Mouse (Mus musculus) lung, embryonic 14.5 days (tissue): ENCODE data around the gene Pxylp1. TPM values are rescaled to one million over a fixed set of nuclear protein-coding genes. Genes with fewer than 3 reads are reported as not detected.

Source experiments
- ATAC-seq: fragments of 200-750 bp; cut with Nextera tagmentation; 2 replicates; pipeline ENCODE4 v1.8.0; 2017; ENCODE audit warnings: mild to moderate bottlenecking, moderate TSS enrichment, moderate library complexity; ENCODE audit not compliant: insufficient read depth
- DNase-seq: peaks from one replicate; pipeline ENCODE4 v3.0.0-alpha.2; 2015
- H3K27ac ChIP-seq: fragments of 300-500 bp; sonication (generic); 2 replicates; pipeline ENCODE4 v1.5.1; 2014; ENCODE audit warnings: low read depth, mild to moderate bottlenecking, moderate library complexity
- H3K27me3 ChIP-seq: fragments of 300-500 bp; sonication (generic); 2 replicates; pipeline ENCODE4 v1.6.1; 2014; ENCODE audit warnings: low read length, control low read depth; ENCODE audit not compliant: insufficient read depth
- H3K36me3 ChIP-seq: fragments of 300-500 bp; sonication (generic); 2 replicates; pipeline ENCODE4 v1.6.1; 2014; ENCODE audit warnings: control low read depth; ENCODE audit not compliant: insufficient read depth
- H3K4me1 ChIP-seq: fragments of 300-500 bp; sonication (generic); 2 replicates; pipeline ENCODE4 v1.6.1; 2014; ENCODE audit warnings: antibody characterized with exemption, control low read depth; ENCODE audit not compliant: insufficient read depth
- H3K4me2 ChIP-seq: fragments of 300-500 bp; sonication (generic); 2 replicates; pipeline ENCODE4 v1.6.1; 2014; ENCODE audit warnings: mild to moderate bottlenecking
- H3K4me3 ChIP-seq: fragments of 300-500 bp; sonication (generic); 2 replicates; pipeline ENCODE4 v1.5.1; 2014; ENCODE audit warnings: low read depth, low read length
- H3K9ac ChIP-seq: fragments of 300-500 bp; sonication (generic); 2 replicates; pipeline ENCODE4 v1.6.1; 2014
- H3K9me3 ChIP-seq: fragments of 300-500 bp; sonication (generic); 2 replicates; pipeline ENCODE4 v1.6.1; 2016; ENCODE audit warnings: low read depth, low read length, control low read depth
- CTCF ChIP-seq: IDR thresholded peaks from 2 replicates; pipeline ENCODE4 v1.5.1; 2016; ENCODE audit warnings: antibody characterized with exemption, low read depth
- WGBS: fragments of 180-500 bp; shearing (Covaris S2); extraction: QIAGEN DNeasy Blood & Tissue Kit; methylation state at CpG from one replicate; pipeline ENCODE4 v1.1.7; 2014; 5-methylcytosine and 5-hydroxymethylcytosine counted together
- polyA plus RNA-seq: library from polyadenylated mRNA; unstranded; fragments of >200 nt; fragmentation: Nextera tagmentation; extraction: Ambion mirVana; gene quantifications from 2 replicates; pipeline ENCODE4 v1.2.1, GENCODE M21; 2014

Pxylp1 gene
- polyA plus RNA-seq, 1 experiment from 2014 or later = 17.4 TPM

DNA sequence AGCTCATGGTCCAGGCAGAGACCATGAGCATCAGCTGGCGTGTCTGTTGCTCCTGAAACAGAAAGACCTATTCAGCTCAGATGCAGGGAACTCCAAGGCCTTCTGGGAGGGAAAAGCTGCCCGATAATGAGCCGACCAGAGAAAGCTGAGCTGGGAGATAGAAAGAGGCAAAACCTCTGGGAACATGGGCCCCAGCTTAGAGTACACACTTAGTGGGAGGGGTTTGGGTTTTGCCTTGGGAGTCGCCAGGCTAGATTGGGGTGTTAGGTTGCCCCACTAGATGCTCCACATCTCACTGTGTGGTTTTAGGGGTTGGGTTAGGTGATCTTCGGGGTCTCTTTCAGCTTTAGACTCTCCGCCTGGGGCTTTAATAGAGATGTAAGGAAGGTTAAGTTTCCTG, 30.6 kb upstream of the Pxylp1 start:
- Histone ChIP-seq H3K4me1 (no peaks in the 10 kb centered on the region), H3K9ac (no peak overlapping the region), H3K4me2 (no peak overlapping the region), H3K27me3 (no peaks in the 10 kb centered on the region), H3K27ac (no peak overlapping the region), H3K4me3 (no peak overlapping the region), H3K36me3 (no peaks in the 10 kb centered on the region), H3K9me3 (no peaks in the 10 kb centered on the region)
- no peak for ATAC-seq
- WGBS = 74% methylated on average over 6 of the region's 6 CpGs
- DNase-seq = no peak
- no peak for TF ChIP-seq CTCF

DNA sequence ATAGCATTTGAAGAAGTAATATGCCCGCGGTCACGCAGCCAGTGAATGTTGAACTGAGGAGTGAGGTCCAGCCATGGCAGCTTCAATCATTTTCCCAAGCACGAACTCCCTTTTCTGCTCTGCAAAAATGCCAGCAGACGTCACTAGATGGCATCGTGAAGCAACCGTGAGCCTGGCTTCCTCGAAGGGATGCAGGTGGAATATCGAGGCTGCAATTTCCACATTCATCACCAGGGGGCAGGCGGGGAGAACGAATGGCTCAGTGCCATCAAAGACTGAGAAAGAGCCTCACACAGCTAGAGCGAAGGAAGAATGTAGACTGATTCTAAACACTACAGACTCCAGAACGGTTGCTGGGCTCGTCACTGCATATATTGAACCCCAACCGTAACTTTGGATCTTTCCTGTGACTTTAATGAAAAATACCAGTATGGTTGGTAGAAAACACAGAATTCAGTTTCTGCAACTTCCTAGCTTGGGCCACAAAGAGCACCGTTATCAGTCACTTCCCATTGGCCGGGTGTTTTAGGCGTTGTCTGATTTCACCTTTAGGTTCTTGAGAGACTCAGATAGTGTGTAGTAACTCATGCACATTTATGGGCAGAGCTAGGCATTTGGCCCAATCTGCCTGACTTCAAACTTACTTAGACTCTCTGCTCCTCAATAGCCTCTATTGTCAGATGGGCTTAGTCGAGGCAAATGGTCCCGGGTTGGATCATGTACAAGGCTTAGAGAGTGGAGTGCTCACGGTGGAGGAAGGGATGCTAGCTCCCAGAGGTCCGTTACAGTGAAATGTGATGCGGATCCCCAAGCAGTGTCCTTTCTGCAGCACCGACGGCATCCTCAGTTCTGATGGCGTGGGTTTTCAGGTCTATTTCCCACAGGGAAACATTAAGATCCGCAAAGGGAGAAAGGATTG, 24.4 kb upstream of the Pxylp1 start:
- ATAC-seq = peak; percentile 88
- peak; percentile 100 for TF ChIP-seq CTCF
- no peak overlapping the region for H3K27ac ChIP-seq

DNA sequence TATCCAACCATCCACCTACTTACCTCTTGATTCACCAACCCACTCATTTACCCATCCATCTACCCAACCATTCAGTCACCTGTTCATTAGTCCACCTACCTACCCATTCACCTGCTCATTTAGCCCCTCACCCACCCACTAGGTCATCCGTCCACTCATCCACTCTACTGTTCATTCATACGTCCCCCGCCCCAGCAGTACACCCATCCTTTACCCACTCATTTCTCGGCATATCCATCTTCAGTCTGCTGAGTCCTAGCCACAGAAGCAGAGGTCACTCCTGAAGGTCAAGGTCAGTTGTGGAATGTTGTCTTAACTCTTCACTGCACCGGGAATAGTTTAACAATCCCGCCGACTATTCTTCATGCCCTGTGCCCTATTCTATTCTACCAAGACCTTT, 23.6 kb upstream of the Pxylp1 start:
- Histone ChIP-seq H3K9ac (no peak overlapping the region), H3K4me3 (no peak overlapping the region), H3K27ac (no peak overlapping the region), H3K27me3 (no peaks in the 10 kb centered on the region), H3K4me1 (no peaks in the 10 kb centered on the region), H3K4me2 (no peak overlapping the region), H3K36me3 (no peaks in the 10 kb centered on the region), H3K9me3 (no peaks in the 10 kb centered on the region)
- no peak for TF ChIP-seq CTCF
- peak; percentile 50; the same call in 1 of the 2 replicates for ATAC-seq
- 34% methylated on average over 7 of the region's 7 CpGs for WGBS
- no peak for DNase-seq

More for the DNA sequence above, 24.4 kb upstream of the Pxylp1 start:
- Histone ChIP-seq H3K4me2 (no peak overlapping the region), H3K27me3 (no peaks in the 10 kb centered on the region), H3K36me3 (no peaks in the 10 kb centered on the region), H3K9me3 (no peaks in the 10 kb centered on the region), H3K4me1 (no peaks in the 10 kb centered on the region), H3K9ac (no peak overlapping the region), H3K4me3 (no peak overlapping the region)
- DNase-seq = peak; percentile 98
- 38% methylated on average over 27 of the region's 27 CpGs for WGBS

- no peak overlapping the region for H3K27ac ChIP-seq
- no peak overlapping the region for H3K4me2 ChIP-seq
- TF ChIP-seq CTCF = no peak
- no peak overlapping the region for H3K9ac ChIP-seq
- DNase-seq (no peak), ATAC-seq (no peak)
- no peaks in the 10 kb centered on the region for H3K27me3 ChIP-seq
- 82% methylated on average over 6 of the region's 6 CpGs for WGBS
- no peak overlapping the region for H3K4me3 ChIP-seq
- H3K4me1 ChIP-seq = no peaks in the 10 kb centered on the region
- no peaks in the 10 kb centered on the region for H3K36me3 ChIP-seq
- no peaks in the 10 kb centered on the region for H3K9me3 ChIP-seq
Observed at GRCm38 (mm10) chr9:96914851-96915250, 22.4 kb upstream of the Pxylp1 start.

GRCm38 (mm10) chr9:96914005-96914404, 21.5 kb upstream of the Pxylp1 start:
- H3K9me3 ChIP-seq = no peaks in the 10 kb centered on the region
- ATAC-seq = no peak
- H3K27ac ChIP-seq = no peak overlapping the region
- no peaks in the 10 kb centered on the region for H3K36me3 ChIP-seq
- TF ChIP-seq CTCF = no peak
- H3K4me3 ChIP-seq = no peak overlapping the region
- WGBS = 88% methylated on average over 3 of the region's 3 CpGs
- H3K9ac ChIP-seq = no peak overlapping the region
- H3K27me3 ChIP-seq = no peaks in the 10 kb centered on the region
- H3K4me2 ChIP-seq = no peak overlapping the region
- H3K4me1 ChIP-seq = no peaks in the 10 kb centered on the region
- DNase-seq = no peak

DNA sequence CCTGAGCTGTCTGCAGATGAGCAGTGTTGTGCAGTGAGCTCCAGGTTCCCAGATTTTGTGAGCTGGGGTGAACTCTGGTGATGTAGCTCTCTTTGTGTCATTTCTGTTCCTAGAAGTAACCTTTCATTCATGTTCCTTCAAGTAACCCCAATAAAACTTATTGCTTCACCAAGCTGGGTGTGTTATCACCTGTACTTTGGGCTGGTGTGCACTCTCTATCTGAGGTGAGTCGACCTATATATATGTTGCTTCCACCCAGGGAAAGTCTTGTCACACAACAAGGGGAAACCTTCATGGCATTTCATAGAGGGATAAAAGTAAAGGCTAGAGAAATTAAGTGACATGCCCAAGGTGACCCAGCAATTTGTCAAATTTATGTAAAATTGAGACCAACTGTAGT, 17.0 kb upstream of the Pxylp1 start:
- H3K9me3 ChIP-seq = no peaks in the 10 kb centered on the region
- TF ChIP-seq CTCF = no peak
- no peak overlapping the region for H3K27ac ChIP-seq
- no peaks in the 10 kb centered on the region for H3K36me3 ChIP-seq
- 84% methylated on average over 1 of the region's 1 CpGs for WGBS
- DNase-seq = no peak
- H3K27me3 ChIP-seq = no peaks in the 10 kb centered on the region
- no peak overlapping the region for H3K4me2 ChIP-seq
- no peak overlapping the region for H3K9ac ChIP-seq
- H3K4me3 ChIP-seq = no peak overlapping the region
- H3K4me1 ChIP-seq = no peaks in the 10 kb centered on the region
- ATAC-seq = no peak

- no peak for TF ChIP-seq CTCF
- WGBS = 70% methylated on average over 2 of the region's 2 CpGs
- Histone ChIP-seq H3K27ac (no peak overlapping the region), H3K4me3 (no peak overlapping the region), H3K27me3 (no peaks in the 10 kb centered on the region), H3K36me3 (no peaks in the 10 kb centered on the region), H3K9ac (no peak overlapping the region), H3K9me3 (no peaks in the 10 kb centered on the region), H3K4me2 (no peak overlapping the region), H3K4me1 (no peaks in the 10 kb centered on the region)
- no peak for ATAC-seq
- no peak for DNase-seq
Observed at GRCm38 (mm10) chr9:96908737-96909136, 16.3 kb upstream of the Pxylp1 start.
